Mouse (Mus musculus) MEL (cell line): ENCODE measurements around the gene Ubtd2. TPM values are rescaled to one million over a fixed set of nuclear protein-coding genes. Genes with fewer than 3 reads are reported as not detected.
A peak's percentile ranks its signal among the peaks of the same experiment; 100 is the strongest.
"Not testable (repeated sequence)": the region's sequence is repeated elsewhere in the genome, so short reads cannot be mapped to it uniquely, and the experiment has no call there.

Source experiments
- DNase-seq: peaks from one replicate; pipeline ENCODE4 v3.0.0; 2011; ENCODE audit warnings: low read depth, low spot score
- H3K27ac ChIP-seq: 2 replicates; pipeline ENCODE4 v1.5.1; 2012; ENCODE audit warnings: low read depth, mild to moderate bottlenecking, control low read depth, low read length, moderate library complexity; ENCODE audit not compliant: control insufficient read depth
- H3K27me3 ChIP-seq, 2 experiments: fragments of 150-350 bp in 1 of 2; sonication (generic) in 1 of 2; 2 replicates each; pipeline ENCODE4 v1.6.1; 2012; ENCODE audit warnings: low read length in 2 of 2, mild to moderate bottlenecking in 2 of 2, improper control_type of control experiment in 1 of 2, moderate library complexity in 1 of 2; ENCODE audit not compliant: insufficient read depth in 2 of 2, control insufficient read depth in 1 of 2
- H3K36me3 ChIP-seq, 2 experiments: 2 replicates each; pipeline ENCODE4 v1.6.1; 2012 to 2014; ENCODE audit warnings: low read length in 2 of 2, improper control_type of control experiment in 1 of 2, inconsistent platforms in 1 of 2, mild to moderate bottlenecking in 1 of 2; ENCODE audit not compliant: insufficient read depth in 2 of 2, control insufficient read depth in 1 of 2
- H3K4me1 ChIP-seq, 2 experiments: fragments of 150-350 bp in 1 of 2; sonication (generic) in 1 of 2; 2 replicates each; pipeline ENCODE4 v1.6.1; 2012; ENCODE audit warnings: low read length in 2 of 2, improper control_type of control experiment in 1 of 2, mild to moderate bottlenecking in 1 of 2; ENCODE audit not compliant: insufficient read depth in 2 of 2, control insufficient read depth in 1 of 2
- H3K4me3 ChIP-seq, 2 experiments: fragments of 150-350 bp in 1 of 2; sonication (generic) in 1 of 2; 2 replicates each; pipeline ENCODE4 v1.5.1; 2012; ENCODE audit warnings: low read depth in 2 of 2, low read length in 2 of 2, mild to moderate bottlenecking in 2 of 2, moderate library complexity in 2 of 2, control low read depth in 1 of 2, improper control_type of control experiment in 1 of 2; ENCODE audit not compliant: control insufficient read depth in 1 of 2, insufficient read depth in 1 of 2
- H3K79me2 ChIP-seq: 2 replicates; pipeline ENCODE4 v1.6.1; 2012; ENCODE audit warnings: mild to moderate bottlenecking, low read length, moderate library complexity; ENCODE audit not compliant: control insufficient read depth, poor library complexity, insufficient read depth
- H3K9ac ChIP-seq: 2 replicates; pipeline ENCODE4 v1.6.1; 2012; ENCODE audit warnings: low read depth, mild to moderate bottlenecking, control low read depth, low read length, moderate library complexity; ENCODE audit not compliant: control insufficient read depth, poor library complexity, severe bottlenecking
- H3K9me3 ChIP-seq: fragments of 150-350 bp; sonication (generic); replicated peaks from 2 replicates; pipeline ENCODE4 v1.6.1; 2012; ENCODE audit warnings: mild to moderate bottlenecking, low read length, improper control_type of control experiment, moderate library complexity; ENCODE audit not compliant: insufficient read depth
- BHLHE40 ChIP-seq: IDR thresholded peaks from 2 replicates; pipeline ENCODE4 v1.6.1; 2012; ENCODE audit warnings: low read depth, mild to moderate bottlenecking, inconsistent platforms, low read length, improper control_type of control experiment, borderline replicate concordance
- CHD1 ChIP-seq: IDR thresholded peaks from 2 replicates; pipeline ENCODE4 v1.6.1; 2012; ENCODE audit warnings: low read depth, mild to moderate bottlenecking, inconsistent platforms, low read length, improper control_type of control experiment
- CHD2 ChIP-seq: IDR thresholded peaks from 2 replicates; pipeline ENCODE4 v1.6.1; 2011; ENCODE audit warnings: low read length, improper control_type of control experiment
- E2F4 ChIP-seq: IDR thresholded peaks from 2 replicates; pipeline ENCODE4 v1.6.1; 2011; ENCODE audit warnings: low read depth, low read length, improper control_type of control experiment, borderline replicate concordance
- ELF1 ChIP-seq: IDR thresholded peaks from 2 replicates; pipeline ENCODE4 v1.6.1; 2014; ENCODE audit warnings: low read depth, mild to moderate bottlenecking, inconsistent platforms, low read length, improper control_type of control experiment, moderate library complexity
- ETS1 ChIP-seq: IDR thresholded peaks from 2 replicates; pipeline ENCODE4 v1.6.1; 2012; ENCODE audit warnings: low read depth, mild to moderate bottlenecking, inconsistent platforms, low read length, improper control_type of control experiment, moderate library complexity
- GABPA ChIP-seq: IDR thresholded peaks from 2 replicates; pipeline ENCODE4 v1.6.1; 2012; ENCODE audit warnings: low read depth, mild to moderate bottlenecking, inconsistent platforms, low read length, improper control_type of control experiment, moderate library complexity
- GATA1 ChIP-seq: IDR thresholded peaks from 2 replicates; pipeline ENCODE4 v1.6.1; 2011; ENCODE audit warnings: low read depth, low read length, improper control_type of control experiment
- JUND ChIP-seq: IDR thresholded peaks from 2 replicates; pipeline ENCODE4 v1.6.1; 2011; ENCODE audit warnings: low read depth, mild to moderate bottlenecking, improper control_type of control experiment, low read length
- MXI1 ChIP-seq: IDR thresholded peaks from 2 replicates; pipeline ENCODE4 v1.6.1; 2011; ENCODE audit warnings: mild to moderate bottlenecking, low read depth, low read length, improper control_type of control experiment
- MYB ChIP-seq: IDR thresholded peaks from 2 replicates; pipeline ENCODE4 v1.6.1; 2011; ENCODE audit warnings: mild to moderate bottlenecking, low read depth, low read length, improper control_type of control experiment
- NELFE ChIP-seq: IDR thresholded peaks from 2 replicates; pipeline ENCODE4 v1.6.1; 2011; ENCODE audit warnings: low read depth, low read length, improper control_type of control experiment
- POLR2A ChIP-seq, 2 experiments: IDR thresholded peaks; 2 replicates each; pipeline ENCODE4 v1.6.1; 2011 to 2012; ENCODE audit warnings: low read length in 2 of 2, mild to moderate bottlenecking in 2 of 2, control low read depth in 1 of 2, improper control_type of control experiment in 1 of 2, low read depth in 1 of 2, moderate library complexity in 1 of 2; ENCODE audit not compliant: control insufficient read depth in 1 of 2, insufficient read depth in 1 of 2, poor library complexity in 1 of 2
- POLR2AphosphoS5 ChIP-seq: IDR thresholded peaks from 2 replicates; pipeline ENCODE4 v1.6.1; 2012; ENCODE audit warnings: low read depth, borderline replicate concordance, mild to moderate bottlenecking, inconsistent platforms, low read length, moderate library complexity, mixed read lengths
- RAD21 ChIP-seq: IDR thresholded peaks from 2 replicates; pipeline ENCODE4 v1.6.1; 2011; ENCODE audit warnings: mild to moderate bottlenecking, low read depth, low read length, improper control_type of control experiment
- SIN3A ChIP-seq: IDR thresholded peaks from 2 replicates; pipeline ENCODE4 v1.6.1; 2012; ENCODE audit warnings: low read length, improper control_type of control experiment, inconsistent platforms
- SMC3 ChIP-seq: IDR thresholded peaks from 2 replicates; pipeline ENCODE4 v1.6.1; 2011; ENCODE audit warnings: low read depth, low read length, improper control_type of control experiment
- TAL1 ChIP-seq: IDR thresholded peaks from 2 replicates; pipeline ENCODE4 v1.6.1; 2012; ENCODE audit warnings: mild to moderate bottlenecking, inconsistent platforms, low read length, moderate library complexity, mixed read lengths
- UBTF ChIP-seq: IDR thresholded peaks from 2 replicates; pipeline ENCODE4 v1.6.1; 2012; ENCODE audit warnings: low read depth, mild to moderate bottlenecking, inconsistent platforms, low read length, improper control_type of control experiment, moderate library complexity, borderline replicate concordance; ENCODE audit not compliant: insufficient read depth
- USF1 ChIP-seq: IDR thresholded peaks from 2 replicates; pipeline ENCODE4 v1.6.1; 2014; ENCODE audit warnings: low read depth, mild to moderate bottlenecking, inconsistent platforms, low read length, improper control_type of control experiment, moderate library complexity
- ZC3H11A ChIP-seq: IDR thresholded peaks from 2 replicates; pipeline ENCODE4 v1.6.1; 2012; ENCODE audit warnings: low read depth, mild to moderate bottlenecking, inconsistent platforms, low read length, improper control_type of control experiment
- ZMIZ1 ChIP-seq: IDR thresholded peaks from 2 replicates; pipeline ENCODE4 v1.6.1; 2012; ENCODE audit warnings: low read depth, mild to moderate bottlenecking, inconsistent platforms, low read length, improper control_type of control experiment, moderate library complexity
- ZNF384 ChIP-seq: IDR thresholded peaks from 2 replicates; pipeline ENCODE4 v1.6.1; 2012; ENCODE audit warnings: low read depth, mild to moderate bottlenecking, inconsistent platforms, low read length, improper control_type of control experiment
- polyA plus RNA-seq, 2 experiments: library from polyadenylated mRNA; stranded (reverse) in 1 of 2; unstranded in 1 of 2; fragments of >175 nt in 1 of 2; fragments of >200 nt in 1 of 2; gene quantifications; 2 replicates each; pipeline versions ENCODE4 v1.2.1 to v1.2.4; 2012; ENCODE audit warnings: low replicate concordance in 2 of 2, low read depth in 1 of 2; ENCODE audit not compliant: insufficient read length in 2 of 2, insufficient read depth in 1 of 2, missing spikeins in 1 of 2
- total RNA-seq: library from RNA; depleted of rRNA; stranded (reverse); fragments of 300-350 nt; gene quantifications from 2 replicates; pipeline ENCODE4 v1.2.3, GENCODE M21; 2012

The Ubtd2 gene
- total and polyA plus RNA-seq, 3 experiments: 25.7 to 28.7 TPM; not detected in 1

DNA sequence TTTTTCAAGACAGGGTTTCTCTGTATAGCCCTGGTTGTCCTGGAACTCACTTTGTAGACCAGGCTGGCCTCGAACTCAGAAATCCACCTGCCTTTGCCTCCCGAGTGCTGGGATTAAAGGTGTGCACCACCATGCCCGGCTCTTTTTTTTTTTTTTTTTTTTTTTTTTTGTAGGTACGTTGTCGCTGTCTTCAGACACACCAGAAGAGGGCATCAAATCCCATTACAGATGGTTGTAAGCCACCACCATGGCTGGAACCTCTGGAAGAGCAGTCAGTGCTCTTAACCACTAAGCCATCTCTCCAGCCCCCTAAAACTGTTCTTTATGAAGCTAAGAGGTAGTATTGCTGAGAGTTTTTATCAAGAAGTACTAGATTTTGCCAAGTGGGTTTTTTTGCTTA is 59.7 kb downstream of the Ubtd2 start:
- not testable (repeated sequence) for H3K9me3 ChIP-seq, H3K27ac ChIP-seq, H3K36me3 ChIP-seq, DNase-seq, H3K79me2 ChIP-seq, H3K4me1 ChIP-seq, H3K27me3 ChIP-seq, H3K9ac ChIP-seq, H3K4me3 ChIP-seq
- TF ChIP-seq ZNF384: peak; percentile 61

DNA sequence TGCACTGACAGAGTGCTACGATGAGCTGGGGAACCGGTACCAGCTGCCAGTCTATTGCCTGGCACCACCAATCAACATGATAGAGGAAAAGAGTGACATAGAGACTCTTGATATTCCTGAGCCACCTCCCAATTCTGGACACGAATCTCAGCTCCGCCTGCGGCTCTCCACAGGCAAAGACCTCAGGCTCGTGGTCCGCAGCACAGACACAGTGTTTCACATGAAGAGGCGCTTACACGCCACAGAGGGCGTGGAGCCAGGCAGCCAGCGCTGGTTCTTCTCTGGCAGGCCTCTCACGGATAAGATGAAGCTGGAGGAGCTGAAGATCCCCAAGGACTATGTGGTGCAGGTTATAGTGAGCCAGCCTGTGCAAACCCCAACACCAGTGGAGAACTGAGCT is 60.9 kb downstream of the Ubtd2 start:
- H3K4me1 ChIP-seq: peaks cover 0 to 3% of the 10 kb centered on the region in 2 experiments; a peak in 1 of 4 replicates

DNA sequence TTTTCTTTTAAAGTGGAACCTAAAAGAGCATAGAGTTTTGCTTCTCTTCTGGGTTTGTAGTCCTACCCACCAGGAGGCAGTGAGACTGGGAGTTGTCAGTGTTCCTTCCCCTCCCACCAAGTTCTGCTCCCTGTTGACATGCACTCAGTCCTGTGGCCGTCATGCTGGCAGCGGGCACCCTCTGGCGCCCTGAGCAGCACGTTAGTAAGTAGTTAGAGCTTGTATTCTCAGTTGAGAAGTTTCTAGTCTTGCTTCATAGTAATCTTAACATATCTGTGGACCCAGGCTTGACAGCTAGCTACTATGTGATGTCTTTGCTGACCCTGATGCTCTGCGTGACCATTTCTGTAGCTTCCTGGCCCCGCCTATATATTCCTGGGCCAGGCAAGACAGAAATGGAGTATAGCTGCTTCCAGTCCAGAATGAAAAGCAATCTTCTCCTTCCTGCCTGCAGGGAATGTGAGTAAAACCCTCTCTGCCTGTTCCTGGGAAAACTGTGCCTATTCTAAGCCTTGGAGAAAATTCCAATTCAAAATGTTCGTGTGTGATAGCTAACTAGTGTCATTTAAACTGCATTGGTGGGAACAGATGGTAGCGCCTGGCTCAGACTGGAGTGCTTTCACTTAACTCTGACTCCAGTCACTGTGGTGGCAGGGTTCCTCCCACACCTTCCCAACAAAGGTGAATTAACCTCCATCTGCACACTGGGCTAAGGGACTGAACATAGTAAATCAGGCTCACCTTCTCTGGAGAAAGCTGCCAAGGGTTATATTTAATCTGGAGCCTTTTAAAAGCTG is 61.9 kb downstream of the Ubtd2 start:
- no peaks in the 10 kb centered on the region for H3K27me3 ChIP-seq
- no peaks in the 10 kb centered on the region for H3K9me3 ChIP-seq
- H3K79me2 ChIP-seq: no peaks in the 10 kb centered on the region
- H3K4me3 ChIP-seq: no peak overlapping the region
- no peak overlapping the region for H3K9ac ChIP-seq
- peaks cover 1 to 7% of the 10 kb centered on the region in 2 experiments; a peak in 2 of 4 replicates for H3K36me3 ChIP-seq
- DNase-seq: no peak
- no peak overlapping the region for H3K27ac ChIP-seq
- TF ChIP-seq POLR2AphosphoS5 (no peak), SIN3A (no peak), TAL1 (no peak), NELFE (no peak), SMC3 (no peak), E2F4 (no peak), ZMIZ1 (no peak), GATA1 (no peak)
- peaks cover 0 to 3% of the 10 kb centered on the region in 2 experiments; a peak in 1 of 4 replicates for H3K4me1 ChIP-seq

More for the DNA sequence above, 60.9 kb downstream of the Ubtd2 start:
- H3K4me3 ChIP-seq: no peak overlapping the region
- H3K36me3 ChIP-seq: peaks cover 1 to 7% of the 10 kb centered on the region in 2 experiments; a peak in 2 of 4 replicates
- no peaks in the 10 kb centered on the region for H3K9me3 ChIP-seq
- no peak overlapping the region for H3K9ac ChIP-seq
- H3K79me2 ChIP-seq: no peaks in the 10 kb centered on the region
- H3K27ac ChIP-seq: no peak overlapping the region
- no peak for TF ChIP-seq MYB
- no peak for TF ChIP-seq SIN3A
- TF ChIP-seq JUND: no peak
- TF ChIP-seq UBTF: no peak
- TF ChIP-seq USF1: no peak
- TF ChIP-seq BHLHE40: no peak
- TF ChIP-seq NELFE: no peak
- TF ChIP-seq RAD21: no peak
- no peak for TF ChIP-seq MXI1
- no peak for TF ChIP-seq ZC3H11A
- TF ChIP-seq CHD2: no peak
- TF ChIP-seq GABPA: no peak
- TF ChIP-seq POLR2A (IDR thresholded peaks at IDR 0.05; ENCODE audit: control insufficient read depth in 1 of 2, insufficient read depth in 1 of 2, low read depth in 1 of 2, low read length in 2 of 2, poor library complexity in 1 of 2): no peak
- TF ChIP-seq POLR2AphosphoS5: no peak
- no peak for TF ChIP-seq ELF1
- TF ChIP-seq CHD1: no peak
- no peak for TF ChIP-seq GATA1
- no peak for TF ChIP-seq ETS1
- DNase-seq: no peak
- no peaks in the 10 kb centered on the region for H3K27me3 ChIP-seq
